Mouse (Mus musculus) adrenal gland, adult 18-20 months (tissue): ENCODE results near the gene Gpr107. TPM values are rescaled to one million over a fixed set of nuclear protein-coding genes. Genes with fewer than 3 reads are reported as not detected.
"Not testable (repeated sequence)": the region's sequence is repeated elsewhere in the genome, so short reads cannot be mapped to it uniquely, and the experiment has no call there.

Source experiments
- DNase-seq, 2 experiments: peaks; one replicate each; pipeline ENCODE4 v3.0.0; 2021 to 2022; ENCODE audit warnings: low spot score in 2 of 2
- total RNA-seq, 2 experiments: library from RNA; stranded (reverse); gene quantifications; 1 replicate in 1 of 2; 2 replicates in 1 of 2; pipeline ENCODE4 v1.2.3; 2021

The Gpr107 gene
- total RNA-seq, 2 experiments from 2014 or later: 52.7 to 60.2 TPM

DNA sequence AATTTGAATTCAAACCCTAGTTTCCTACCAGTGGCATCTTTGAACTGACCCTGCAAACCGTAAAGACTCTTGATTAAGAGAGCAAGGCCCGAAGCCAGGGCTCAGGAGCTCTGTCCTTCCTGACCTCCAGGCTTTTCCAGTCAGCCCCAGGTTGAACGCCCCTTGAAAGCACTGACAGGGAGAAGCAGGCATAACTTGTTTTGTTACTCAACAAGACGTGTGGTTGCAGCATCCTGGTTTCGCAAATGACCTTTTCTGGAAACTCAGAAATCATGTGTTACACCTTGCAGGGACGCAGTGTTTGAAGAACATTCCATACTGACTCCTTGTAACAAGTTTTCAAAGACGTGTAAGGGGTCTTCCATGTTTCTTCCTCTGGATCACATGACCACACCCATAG, 5.1 kb upstream of the Gpr107 start:
- DNase-seq: no peak

DNA sequence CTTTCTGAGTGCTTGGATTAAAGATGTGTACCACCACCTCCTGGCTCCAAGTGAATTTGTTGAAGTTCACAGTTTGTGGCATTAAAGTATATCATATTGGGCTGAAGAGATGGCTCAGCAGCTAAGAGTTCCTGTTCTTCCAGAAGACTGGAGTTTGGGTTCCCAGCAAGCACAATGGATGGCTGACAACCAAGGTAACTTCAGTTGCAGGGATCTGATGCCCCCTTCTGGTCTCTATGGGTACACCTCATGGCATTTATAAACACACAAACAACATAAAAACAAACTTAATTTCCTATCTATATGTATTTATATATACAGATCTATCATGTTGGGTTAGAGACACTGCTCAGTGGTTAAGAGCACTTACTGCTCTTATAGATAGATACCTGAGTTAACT, 1.4 kb upstream of the Gpr107 start:
- DNase-seq: no peak

DNA sequence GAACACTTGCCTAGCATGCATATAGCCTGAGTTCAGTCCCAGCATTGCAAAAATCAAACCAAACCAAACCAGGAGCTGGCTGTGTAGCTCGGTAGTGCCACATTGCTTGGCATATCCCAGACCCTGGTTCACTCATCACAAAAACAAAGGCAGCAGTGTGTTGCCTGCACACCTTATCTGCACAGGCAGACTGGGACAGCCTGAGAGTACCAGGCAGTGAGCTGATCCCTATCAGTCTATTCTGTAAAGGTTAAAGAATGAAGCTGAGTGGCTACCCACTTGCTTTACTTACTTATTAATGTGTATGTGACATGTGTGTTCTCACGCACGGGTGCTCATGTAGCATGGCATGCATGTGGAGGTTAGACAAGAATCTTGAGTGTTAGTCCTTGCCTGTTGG, 4.7 kb downstream of the Gpr107 start:
- no peak for DNase-seq

DNA sequence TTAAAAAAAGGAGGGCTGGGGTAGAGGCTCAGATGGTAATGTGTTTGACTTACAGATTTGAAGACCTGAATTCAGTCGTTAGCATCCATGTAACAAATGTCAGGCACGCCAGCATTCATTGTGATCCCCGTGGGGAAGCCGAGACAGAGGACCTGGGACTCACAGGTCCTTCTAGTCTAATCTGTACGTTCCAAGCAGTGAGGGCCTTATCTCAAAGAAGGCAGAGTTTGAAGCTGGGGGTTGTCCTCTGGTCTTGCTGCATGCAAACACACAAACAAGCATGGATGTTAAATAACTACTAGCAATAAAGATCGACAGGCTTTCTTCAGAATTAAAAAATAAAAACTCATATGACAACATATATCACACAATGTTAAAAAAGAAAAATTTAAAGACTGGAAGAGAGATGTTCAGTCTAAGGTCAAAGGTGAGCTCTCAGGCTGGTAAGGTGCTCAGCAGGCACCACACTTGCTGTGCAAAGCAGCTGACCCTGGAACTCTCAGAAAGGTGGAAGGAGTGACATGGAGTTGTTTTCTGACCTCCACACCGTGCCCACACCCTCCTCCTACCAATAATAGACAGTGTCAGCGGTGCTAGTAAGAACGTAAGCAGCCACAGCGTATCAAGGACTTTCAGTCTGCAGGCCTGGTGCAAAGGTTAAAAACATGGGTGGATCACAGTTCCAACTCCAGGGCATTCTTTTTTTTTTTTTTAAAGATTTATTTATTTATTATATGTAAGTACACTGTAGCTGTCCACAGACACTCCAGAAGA, 8.2 kb downstream of the Gpr107 start:
- no peak for DNase-seq

DNA sequence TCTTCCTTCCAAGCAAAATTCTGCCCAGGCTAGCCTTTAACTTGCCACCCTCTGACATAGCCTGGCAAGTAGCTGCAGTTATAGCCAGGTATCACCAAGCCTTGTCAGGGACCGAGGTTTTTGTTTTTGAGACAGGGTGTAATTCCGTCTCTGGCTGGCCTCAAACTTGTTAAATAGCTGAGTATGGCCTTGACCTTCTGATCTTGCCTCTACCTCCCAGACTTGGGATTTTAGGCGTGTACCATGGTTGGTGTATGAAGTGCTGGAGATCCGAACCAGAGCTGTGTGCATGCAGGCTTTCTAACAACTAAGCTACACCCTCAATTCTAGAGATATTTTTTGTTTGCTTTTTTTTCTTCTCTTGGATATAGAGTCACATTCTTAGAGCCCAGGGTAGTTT, 9.5 kb downstream of the Gpr107 start:
- no peak for DNase-seq

DNA sequence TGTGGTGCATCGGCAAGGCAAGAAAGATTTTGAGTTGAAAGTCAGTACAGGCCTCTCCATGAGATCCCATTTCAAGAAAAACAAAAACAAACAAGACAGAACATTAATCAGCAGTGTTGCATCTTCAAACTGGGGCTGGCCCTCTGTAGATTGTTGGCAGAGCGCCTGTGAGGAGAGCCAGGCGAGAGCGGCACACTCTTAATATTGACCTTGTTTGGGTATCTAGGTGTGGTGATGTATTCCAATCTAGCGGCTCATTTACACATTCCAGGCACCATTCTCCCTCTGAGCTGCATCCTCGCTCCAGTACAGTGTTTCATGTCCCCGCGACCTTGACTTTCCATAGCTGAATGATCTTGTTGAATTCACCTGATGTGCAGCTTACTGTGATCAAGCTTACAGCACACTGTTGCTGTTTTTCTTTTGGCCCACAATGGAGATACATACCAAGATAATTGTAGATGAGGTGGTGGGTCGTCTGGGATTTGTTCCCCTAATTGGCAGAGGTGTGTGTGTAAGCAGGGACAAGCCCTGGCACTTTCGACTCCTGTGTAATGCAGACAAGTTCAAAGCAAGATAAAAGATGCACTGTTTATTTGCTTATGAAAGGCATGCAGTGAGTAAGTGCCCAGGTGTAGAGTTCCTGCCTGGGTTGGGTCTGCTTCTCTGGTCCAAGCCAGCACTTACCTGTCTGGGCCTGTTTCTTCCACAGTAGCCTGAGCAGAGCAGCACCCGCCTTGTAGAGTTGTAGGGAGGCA, 11.4 kb downstream of the Gpr107 start:
- DNase-seq: no peak

DNA sequence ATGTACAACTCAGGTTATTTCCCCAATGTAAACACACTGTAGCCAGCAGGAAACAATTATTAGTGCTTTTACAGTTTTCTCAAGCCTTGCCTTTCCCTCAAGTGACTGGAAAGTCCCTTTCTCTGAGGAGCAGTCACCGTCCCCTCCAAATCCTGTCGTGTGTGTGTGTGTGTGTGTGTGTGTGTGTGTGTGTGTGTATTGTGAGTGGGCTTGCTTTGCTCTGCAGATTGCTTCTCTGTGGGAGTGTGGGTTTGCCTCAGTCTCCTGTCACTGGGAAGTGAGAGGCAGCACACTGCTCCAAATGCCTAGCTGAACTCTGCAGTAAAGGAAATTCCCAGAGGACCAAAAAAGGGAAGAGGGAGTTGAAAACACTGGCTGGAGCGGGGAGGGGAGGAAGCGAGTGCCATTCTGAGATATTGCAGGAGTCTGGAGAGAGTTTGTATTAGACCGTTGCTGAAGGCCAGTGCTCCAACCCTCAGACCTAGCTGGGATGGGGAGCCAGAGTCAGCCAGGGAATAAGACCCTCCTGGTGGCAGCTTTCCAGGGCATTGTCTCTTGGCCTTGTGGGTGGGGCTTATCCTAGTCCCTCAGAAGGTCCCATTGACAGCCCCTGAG, 12.8 kb downstream of the Gpr107 start:
- DNase-seq: no peak

DNA sequence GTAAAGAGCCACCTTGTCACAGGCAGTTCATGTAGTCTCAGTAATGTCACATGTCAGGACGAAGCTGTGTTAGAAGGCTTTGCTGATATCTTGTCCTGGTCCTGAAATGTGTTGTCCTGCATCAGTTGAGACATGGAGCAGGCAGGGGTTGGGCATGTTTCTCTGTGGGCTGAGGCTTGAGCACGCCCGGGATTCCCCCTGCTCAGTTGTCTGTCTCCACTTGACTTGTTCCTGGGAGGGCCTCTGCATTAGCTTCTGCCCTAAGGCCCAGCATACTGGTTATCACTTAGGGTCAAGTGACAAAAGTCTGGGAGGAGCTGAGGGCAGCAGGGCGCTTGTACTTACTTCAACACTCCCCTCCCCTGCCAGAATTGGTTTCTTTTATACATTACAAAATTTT, 13.4 kb downstream of the Gpr107 start:
- no peak for DNase-seq

DNA sequence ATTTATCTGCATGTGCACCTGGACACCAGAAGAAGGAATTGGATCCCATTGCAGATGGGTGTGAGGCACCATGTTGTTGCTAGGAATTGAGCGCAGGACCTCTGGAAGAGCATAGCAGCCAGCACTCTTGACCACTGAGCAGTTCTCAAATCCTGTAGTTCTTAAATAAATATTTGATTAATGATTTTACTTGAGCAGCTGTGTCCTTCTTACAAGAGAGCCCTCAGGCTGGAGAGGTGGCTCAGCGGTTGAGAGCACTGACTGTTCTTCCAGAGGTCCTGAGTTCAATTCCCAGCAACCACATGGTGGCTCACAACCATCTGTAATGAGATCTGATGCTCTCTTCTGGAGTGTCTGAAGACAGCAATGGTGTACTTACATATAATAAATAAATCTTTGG, 15.5 kb downstream of the Gpr107 start:
- not testable (repeated sequence) for DNase-seq

DNA sequence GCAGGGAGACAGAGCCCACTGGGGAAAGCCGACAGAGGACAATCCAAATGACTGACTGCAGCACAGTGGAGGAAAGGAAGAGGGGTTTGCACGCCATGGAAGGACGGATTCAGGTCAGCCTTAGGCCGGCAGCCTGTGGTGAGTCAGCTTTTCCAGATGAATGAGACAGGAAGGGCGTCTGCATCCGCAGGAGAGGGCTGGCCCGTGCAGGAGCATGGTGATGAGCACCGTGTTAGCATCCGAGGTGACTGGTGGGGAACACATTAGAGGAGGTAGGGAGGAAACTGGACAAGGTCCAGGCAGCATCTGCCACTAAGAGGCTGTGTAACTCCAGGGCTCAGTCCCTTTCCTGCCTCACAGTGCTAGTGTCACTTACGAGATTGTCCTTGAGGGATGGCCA, 16.9 kb downstream of the Gpr107 start:
- DNase-seq: peak; percentile 42 to 53

DNA sequence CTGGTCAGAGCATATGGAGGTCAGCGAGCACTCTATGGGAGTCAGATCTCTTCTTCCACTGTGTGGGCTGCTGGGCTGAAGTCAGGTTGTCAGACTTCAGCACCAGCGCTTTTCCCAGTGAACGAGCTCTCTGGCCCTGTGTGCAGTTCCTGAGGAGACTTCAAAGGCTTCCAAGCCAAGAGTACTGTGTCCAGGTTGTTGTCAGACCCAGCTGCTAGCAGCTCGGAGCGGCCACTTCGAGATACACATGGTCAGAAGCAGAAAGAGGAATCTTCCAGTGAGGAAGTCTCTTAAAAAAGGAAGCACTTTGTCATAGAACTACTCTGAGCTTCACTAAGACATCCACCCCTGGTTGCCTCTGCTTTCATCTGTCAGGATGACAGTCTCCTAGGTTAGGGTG, 18.0 kb downstream of the Gpr107 start:
- DNase-seq: no peak

DNA sequence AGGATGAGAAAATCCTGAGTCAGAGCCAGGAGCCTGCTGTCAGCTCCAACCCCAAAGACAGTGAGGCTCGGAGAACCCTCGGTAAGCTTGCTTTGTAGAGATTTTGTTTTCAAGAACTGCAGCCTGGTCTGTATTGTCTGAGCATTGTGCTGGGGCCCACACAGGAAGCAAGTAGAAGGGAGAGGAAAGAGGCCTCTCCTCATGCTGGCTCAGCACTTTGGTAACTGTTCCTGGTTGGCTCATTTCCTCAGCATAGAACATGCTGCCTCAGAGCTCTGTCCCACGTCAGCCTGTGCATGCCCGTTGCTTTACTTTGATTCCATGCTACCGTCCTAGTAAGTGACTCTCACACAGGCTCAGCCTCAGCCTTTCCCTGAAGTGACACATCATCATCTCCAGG, 19.9 kb downstream of the Gpr107 start:
- no peak for DNase-seq

DNA sequence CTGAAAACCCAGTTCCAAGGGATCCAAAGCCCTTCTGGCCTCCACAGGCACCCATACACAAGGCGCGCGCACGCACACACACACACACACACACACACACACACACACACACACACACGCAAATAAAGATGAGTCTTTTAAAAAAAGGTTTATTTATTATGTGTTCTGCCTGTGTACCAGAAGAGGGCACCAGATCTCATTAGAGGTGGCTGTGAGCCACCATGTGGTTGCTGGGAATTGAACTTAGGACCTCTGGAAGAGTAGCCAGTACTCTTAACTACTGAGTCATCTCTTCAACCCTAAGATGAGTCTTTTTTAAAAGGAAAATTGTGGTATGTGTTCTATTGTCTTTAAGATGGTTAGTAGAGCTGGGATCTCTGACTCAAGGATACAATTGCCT, 20.4 kb downstream of the Gpr107 start:
- no peak for DNase-seq

DNA sequence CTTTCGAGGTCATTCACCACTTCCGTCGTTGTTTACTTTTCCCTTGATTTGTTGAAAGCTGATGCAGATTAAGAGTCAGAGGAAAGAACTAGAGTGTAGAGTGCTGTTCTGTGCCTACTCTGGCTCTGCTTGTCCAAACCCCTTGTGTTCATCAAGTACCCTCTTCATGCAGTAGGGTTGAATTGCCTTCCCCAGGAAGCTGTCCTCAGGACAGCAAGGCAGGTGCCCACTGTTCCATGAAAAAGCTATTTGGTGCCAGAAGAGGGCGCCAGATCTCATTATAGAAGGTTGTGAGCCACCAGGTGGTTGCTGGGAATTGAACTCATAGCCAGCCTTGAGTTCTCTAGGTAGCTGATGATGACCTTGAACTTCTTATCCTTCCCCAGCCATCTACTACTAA, 21.2 kb downstream of the Gpr107 start:
- DNase-seq: no peak

DNA sequence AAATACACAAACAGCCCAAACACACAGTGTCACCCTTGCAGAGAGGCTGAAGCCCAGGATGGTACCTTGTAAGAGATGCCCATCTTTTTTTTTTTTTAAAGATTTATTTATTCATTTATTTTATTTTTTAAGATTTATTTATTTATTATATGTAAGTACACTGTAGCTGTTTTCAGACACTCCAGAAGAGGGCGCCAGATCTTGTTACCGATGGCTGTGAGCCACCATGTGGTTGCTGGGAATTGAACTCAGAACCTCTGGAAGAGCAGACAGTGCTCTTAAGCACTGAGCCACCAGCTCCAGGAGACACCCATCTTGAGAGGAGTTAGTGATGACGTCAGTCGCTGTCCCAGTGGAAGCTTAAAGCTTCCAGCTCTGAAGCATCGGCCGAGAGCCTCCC, 26.5 kb downstream of the Gpr107 start:
- not testable (repeated sequence) for DNase-seq

DNA sequence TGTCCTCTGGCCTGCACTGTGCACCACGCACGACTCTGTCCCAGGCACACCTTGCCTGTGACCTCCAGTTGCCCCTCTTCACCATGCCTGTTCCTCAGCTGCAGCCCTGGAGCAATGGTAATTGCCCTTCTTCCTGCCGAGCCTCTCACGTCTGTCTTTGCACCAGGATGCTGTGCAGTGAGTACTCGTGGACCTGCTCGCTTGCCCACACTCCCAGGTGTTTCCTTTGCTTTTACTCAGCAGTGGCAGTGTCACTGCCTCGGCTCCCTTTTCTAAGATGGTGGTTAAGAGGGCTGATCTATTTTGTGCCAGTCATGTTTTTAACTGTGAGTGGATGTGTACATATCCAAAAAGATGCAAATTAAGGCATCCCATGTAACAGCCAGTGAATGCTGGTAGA, 27.4 kb downstream of the Gpr107 start:
- no peak for DNase-seq

DNA sequence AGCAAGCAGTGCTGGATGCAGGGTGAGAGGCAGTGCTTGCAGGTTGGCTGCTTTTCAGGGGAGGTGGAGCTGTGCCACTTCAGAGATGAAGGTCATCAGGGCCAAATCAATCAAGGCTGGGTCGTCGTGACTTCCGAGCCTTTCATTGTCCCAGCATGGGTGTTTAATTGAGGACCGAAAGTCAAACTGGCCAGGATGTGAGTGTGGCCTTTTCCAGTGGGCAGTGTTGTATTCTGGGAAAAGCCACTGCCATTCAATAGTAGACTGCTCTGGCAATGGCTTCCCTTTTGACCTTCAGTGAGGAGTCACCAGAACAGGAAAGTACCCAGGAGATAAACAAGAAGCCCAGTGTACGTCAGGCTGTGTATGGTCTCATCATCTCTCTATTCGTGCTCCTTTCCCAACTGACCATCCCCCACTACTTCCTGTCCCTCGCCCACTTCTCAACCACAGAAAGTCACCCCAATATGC, 28.0 kb downstream of the Gpr107 start:
- peak in 1 of 2 experiments; percentile 33 for DNase-seq

DNA sequence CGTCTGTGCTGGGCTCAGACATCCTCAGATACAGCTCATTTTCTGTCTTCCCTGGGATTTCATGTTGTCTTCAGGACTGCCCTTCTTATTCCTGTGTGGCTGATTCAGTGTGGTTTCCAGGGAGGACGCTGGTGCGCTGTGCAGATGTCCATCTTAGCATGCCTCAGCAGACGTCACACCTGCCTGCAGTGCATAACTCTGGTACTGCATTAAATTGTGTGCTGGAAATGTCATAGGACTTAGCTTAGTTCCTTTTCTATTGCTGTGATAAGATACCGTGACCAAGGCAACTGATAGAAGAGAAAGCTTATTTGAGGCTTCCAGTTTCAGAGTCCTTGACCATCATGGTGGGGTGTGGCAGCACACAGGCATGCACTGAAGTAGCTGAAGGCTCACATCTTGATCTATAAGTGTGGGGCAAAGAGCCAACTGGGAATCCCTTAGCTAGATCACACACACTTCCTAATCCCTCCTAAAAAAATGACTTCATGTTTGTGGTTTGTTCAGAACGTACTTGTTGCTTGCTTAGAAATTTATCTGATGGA, 30.7 kb downstream of the Gpr107 start:
- DNase-seq: no peak

DNA sequence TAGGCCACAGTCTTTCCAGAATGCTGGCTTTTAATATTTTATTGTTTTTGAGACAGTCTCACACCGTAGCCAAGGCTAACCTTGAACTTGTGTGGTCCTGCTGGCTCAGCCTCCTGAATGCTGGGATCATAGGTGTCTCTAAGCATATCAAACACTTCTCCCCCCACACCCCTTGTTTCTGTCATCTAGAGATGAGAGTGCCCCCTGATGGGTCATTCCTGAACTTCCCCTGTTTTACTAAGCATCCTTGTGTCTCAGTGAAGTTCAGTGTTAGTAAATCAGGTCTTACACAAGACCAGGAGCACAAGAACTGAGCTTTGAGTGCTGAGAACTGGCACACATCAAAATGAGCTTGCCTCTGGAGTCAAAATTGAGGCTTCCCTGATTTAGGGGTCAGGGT, 31.7 kb downstream of the Gpr107 start:
- DNase-seq: no peak

DNA sequence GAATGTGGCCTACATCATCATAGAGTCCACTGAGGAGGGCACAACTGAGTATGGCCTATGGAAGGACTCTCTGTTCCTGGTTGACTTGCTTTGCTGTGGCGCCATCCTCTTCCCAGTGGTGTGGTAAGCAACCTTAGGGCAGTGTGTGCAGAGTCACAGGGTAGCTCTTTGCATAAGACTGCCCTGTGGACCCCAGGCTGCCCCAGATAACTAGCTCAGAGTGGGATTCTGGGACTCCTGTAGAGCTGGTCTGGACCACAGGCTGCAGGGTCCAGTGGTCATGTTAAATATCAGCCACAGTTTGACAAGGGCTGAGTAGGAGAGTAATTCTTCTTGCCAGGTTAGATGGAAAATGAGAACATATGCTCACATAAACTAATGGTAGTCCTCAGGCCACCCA, 36.6 kb downstream of the Gpr107 start:
- DNase-seq: no peak

DNA sequence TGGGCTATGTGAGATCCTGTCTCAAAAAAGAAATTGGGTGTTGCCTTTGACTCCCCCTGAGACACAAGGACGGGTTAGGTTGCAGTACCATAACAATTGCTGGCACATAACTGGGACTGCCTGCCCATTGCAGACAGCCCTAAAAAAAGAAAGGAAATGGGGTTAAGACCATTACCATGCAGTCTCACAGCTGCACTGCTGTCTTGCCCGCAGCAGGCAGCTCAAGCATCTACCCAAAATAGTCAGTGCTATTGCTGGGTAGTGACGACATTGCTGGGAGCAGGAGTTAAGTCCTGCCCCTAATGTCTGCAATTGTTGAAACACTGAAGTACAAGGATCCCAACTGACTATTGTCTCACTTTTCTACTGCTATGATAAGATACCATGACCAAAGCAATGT, 37.5 kb downstream of the Gpr107 start:
- no peak for DNase-seq

DNA sequence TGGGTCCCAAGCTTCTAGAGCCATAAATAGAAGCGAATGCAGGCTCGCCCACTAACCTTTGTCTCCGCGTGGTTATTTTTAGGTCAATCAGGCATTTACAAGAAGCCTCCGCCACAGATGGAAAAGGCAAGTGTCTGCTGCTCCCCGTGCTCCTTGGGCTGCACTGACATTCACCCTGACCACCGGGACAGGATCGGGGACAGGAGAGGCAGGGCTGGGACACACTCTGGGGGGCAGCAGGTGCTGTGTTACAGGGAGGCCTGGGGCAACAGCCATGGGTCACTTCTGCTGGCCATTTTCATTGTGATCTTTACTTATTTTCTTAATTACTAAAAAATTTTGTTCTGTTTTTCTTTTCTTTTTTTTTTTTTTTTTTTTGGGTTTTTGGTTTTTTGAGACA, 39.6 kb downstream of the Gpr107 start:
- DNase-seq: no peak
